Mouse (Mus musculus): Measurements from ENCODE around the gene Col4a1. TPM values are rescaled to one million over a fixed set of nuclear protein-coding genes. Genes with fewer than 3 reads are reported as not detected.

Gene Col4a1
- polyA plus RNA-seq, 1 experiment: 95.1 TPM

GRCm38 (mm10) chr8:11307451-11307850, 5.2 kb downstream of the Col4a1 start:
- no peaks in the 10 kb centered on the region for H3K36me3 ChIP-seq (ENCODE audit: control insufficient read depth, insufficient read depth, low read length)
- no peak for TF ChIP-seq POLR2A (IDR thresholded peaks at IDR 0.05; ENCODE audit: control insufficient read depth, extremely low read depth, insufficient read depth, low read length, poor library complexity)
- no peak for TF ChIP-seq CTCF (IDR thresholded peaks at IDR 0.05; ENCODE audit: borderline replicate concordance, control insufficient read depth, extremely low read depth, insufficient read depth, low read length, poor library complexity)
- H3K4me3 ChIP-seq (ENCODE audit: control insufficient read depth, insufficient read depth, low read length): no peak overlapping the region
- no peak overlapping the region for H3K27ac ChIP-seq (ENCODE audit: control insufficient read depth, insufficient read depth, low read length)
- H3K4me1 ChIP-seq (replicated peaks; ENCODE audit: control insufficient read depth, insufficient read depth, low read length): no peaks in the 10 kb centered on the region
- peaks cover 2% of the 10 kb centered on the region; the same call in 1 of the 2 replicates for H3K27me3 ChIP-seq (ENCODE audit: control insufficient read depth, insufficient read depth, low read length)
- WGBS: 91% methylated on average over 7 of the region's 7 CpGs
- DNase-seq: no peak

- Histone ChIP-seq H3K27me3 (ENCODE audit: control insufficient read depth, insufficient read depth, low read length) (no peaks in the 10 kb centered on the region), H3K36me3 (ENCODE audit: control insufficient read depth, insufficient read depth, low read length) (no peaks in the 10 kb centered on the region), H3K27ac (ENCODE audit: control insufficient read depth, insufficient read depth, low read length) (no peak overlapping the region), H3K4me1 (replicated peaks; ENCODE audit: control insufficient read depth, insufficient read depth, low read length) (no peaks in the 10 kb centered on the region), H3K4me3 (ENCODE audit: control insufficient read depth, insufficient read depth, low read length) (no peak overlapping the region)
- 88% methylated on average over 1 of the region's 1 CpGs for WGBS
- TF ChIP-seq POLR2A (IDR thresholded peaks at IDR 0.05; ENCODE audit: control insufficient read depth, extremely low read depth, insufficient read depth, low read length, poor library complexity) (no peak), CTCF (IDR thresholded peaks at IDR 0.05; ENCODE audit: borderline replicate concordance, control insufficient read depth, extremely low read depth, insufficient read depth, low read length, poor library complexity) (no peak)
- DNase-seq: no peak
Measured at GRCm38 (mm10) chr8:11305539-11305938, 7.1 kb downstream of the Col4a1 start.

GRCm38 (mm10) chr8:11304027-11304601, 8.5 kb downstream of the Col4a1 start:
- Histone ChIP-seq H3K4me3 (ENCODE audit: control insufficient read depth, insufficient read depth, low read length) (no peak overlapping the region), H3K4me1 (replicated peaks; ENCODE audit: control insufficient read depth, insufficient read depth, low read length) (no peaks in the 10 kb centered on the region), H3K27me3 (ENCODE audit: control insufficient read depth, insufficient read depth, low read length) (no peaks in the 10 kb centered on the region), H3K36me3 (ENCODE audit: control insufficient read depth, insufficient read depth, low read length) (no peaks in the 10 kb centered on the region), H3K27ac (ENCODE audit: control insufficient read depth, insufficient read depth, low read length) (no peak overlapping the region)
- no peak for TF ChIP-seq POLR2A (IDR thresholded peaks at IDR 0.05; ENCODE audit: control insufficient read depth, extremely low read depth, insufficient read depth, low read length, poor library complexity)
- DNase-seq: no peak
- 90% methylated on average over 6 of the region's 6 CpGs for WGBS

GRCm38 (mm10) chr8:11300436-11300835, 12.2 kb downstream of the Col4a1 start:
- no peaks in the 10 kb centered on the region for H3K36me3 ChIP-seq (ENCODE audit: control insufficient read depth, insufficient read depth, low read length)
- no peak for DNase-seq
- no peaks in the 10 kb centered on the region for H3K27me3 ChIP-seq (ENCODE audit: control insufficient read depth, insufficient read depth, low read length)
- H3K27ac ChIP-seq (ENCODE audit: control insufficient read depth, insufficient read depth, low read length): no peak overlapping the region
- H3K4me1 ChIP-seq (replicated peaks; ENCODE audit: control insufficient read depth, insufficient read depth, low read length): no peaks in the 10 kb centered on the region
- TF ChIP-seq CTCF (IDR thresholded peaks at IDR 0.05; ENCODE audit: borderline replicate concordance, control insufficient read depth, extremely low read depth, insufficient read depth, low read length, poor library complexity) (no peak), POLR2A (IDR thresholded peaks at IDR 0.05; ENCODE audit: control insufficient read depth, extremely low read depth, insufficient read depth, low read length, poor library complexity) (no peak)
- no peak overlapping the region for H3K4me3 ChIP-seq (ENCODE audit: control insufficient read depth, insufficient read depth, low read length)
- WGBS: 90% methylated on average over 8 of the region's 8 CpGs

GRCm38 (mm10) chr8:11299317-11299602, 13.4 kb downstream of the Col4a1 start:
- Histone ChIP-seq H3K4me1 (replicated peaks; ENCODE audit: control insufficient read depth, insufficient read depth, low read length) (no peaks in the 10 kb centered on the region), H3K4me3 (ENCODE audit: control insufficient read depth, insufficient read depth, low read length) (no peak overlapping the region), H3K36me3 (ENCODE audit: control insufficient read depth, insufficient read depth, low read length) (no peaks in the 10 kb centered on the region), H3K27ac (ENCODE audit: control insufficient read depth, insufficient read depth, low read length) (no peak overlapping the region), H3K27me3 (ENCODE audit: control insufficient read depth, insufficient read depth, low read length) (no peaks in the 10 kb centered on the region)
- WGBS: 89% methylated on average over 3 of the region's 3 CpGs
- DNase-seq: no peak
- TF ChIP-seq CTCF (IDR thresholded peaks at IDR 0.05; ENCODE audit: borderline replicate concordance, control insufficient read depth, extremely low read depth, insufficient read depth, low read length, poor library complexity) (no peak), POLR2A (IDR thresholded peaks at IDR 0.05; ENCODE audit: control insufficient read depth, extremely low read depth, insufficient read depth, low read length, poor library complexity) (no peak)

- Histone ChIP-seq H3K27me3 (ENCODE audit: control insufficient read depth, insufficient read depth, low read length) (no peaks in the 10 kb centered on the region), H3K27ac (ENCODE audit: control insufficient read depth, insufficient read depth, low read length) (no peak overlapping the region), H3K36me3 (ENCODE audit: control insufficient read depth, insufficient read depth, low read length) (no peaks in the 10 kb centered on the region), H3K4me1 (replicated peaks; ENCODE audit: control insufficient read depth, insufficient read depth, low read length) (no peaks in the 10 kb centered on the region), H3K4me3 (ENCODE audit: control insufficient read depth, insufficient read depth, low read length) (no peak overlapping the region)
- 90% methylated on average over 12 of the region's 12 CpGs for whole genome bisulfite sequencing
- no peak for TF ChIP-seq CTCF (IDR thresholded peaks at IDR 0.05; ENCODE audit: borderline replicate concordance, control insufficient read depth, extremely low read depth, insufficient read depth, low read length, poor library complexity)
- TF ChIP-seq POLR2A (IDR thresholded peaks at IDR 0.05; ENCODE audit: control insufficient read depth, extremely low read depth, insufficient read depth, low read length, poor library complexity): no peak
- no peak for DNase-seq
Measured at GRCm38 (mm10) chr8:11298531-11299316, 13.9 kb downstream of the Col4a1 start.

All from thymus, adult 2 months (tissue).